Comparison of ENCODE assay signal across 9 mouse cellular contexts in the genomic region with DNA sequence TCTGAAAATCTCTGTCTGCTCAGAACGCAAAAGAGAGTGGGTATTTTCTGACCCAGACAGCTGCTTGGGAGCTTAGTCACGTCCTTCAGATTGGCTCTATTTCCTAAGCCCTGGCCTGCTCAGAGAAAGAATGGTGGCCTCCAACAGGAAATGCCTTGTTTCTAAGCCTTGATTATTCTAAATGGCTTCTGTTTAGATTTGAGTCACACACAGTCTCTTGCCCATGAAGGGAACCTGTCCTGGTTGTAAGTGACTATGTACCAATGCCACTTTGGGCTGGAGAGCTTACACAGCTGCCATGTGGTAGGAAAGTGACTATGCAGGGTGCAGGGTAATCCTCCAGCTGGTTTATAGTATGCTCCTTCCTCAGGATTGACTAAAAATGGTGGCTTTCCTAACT.
DNase-seq lines count a peak whose midpoint lies in the region; ATAC-seq and TF ChIP-seq lines count a peak whose summit lies in the region.
"Had no signal": no experiment of that assay in that cellular context is flagged by ENCODE, and none has a peak within 500 bp of the region (broad histone marks: within the 10 kb centered on the region; RNA-seq: fewer than 3 reads in every experiment).

No protein-coding gene starts in this region.

- H3K27me3 ChIP-seq in lung, embryonic 14.5 days (ENCODE audit: insufficient read depth, low read length) = no peaks in the 10 kb centered on the region
- no peaks in the 10 kb centered on the region for H3K27me3 ChIP-seq in embryonic facial prominence, embryonic 13.5 days
- H3K27me3 ChIP-seq in heart, embryonic 16.5 days (ENCODE audit: control insufficient read depth, insufficient read depth, low read length) = no peaks in the 10 kb centered on the region
- H3K27me3 ChIP-seq in neural tube, embryonic 15.5 days (replicated peaks) = no peaks in the 10 kb centered on the region
- H3K27me3 ChIP-seq: embryonic facial prominence, embryonic 12.5 days had no signal

- no peaks in the 10 kb centered on the region for H3K9me3 ChIP-seq in lung, embryonic 14.5 days (ENCODE audit: low read depth, low read length)
- H3K9me3 ChIP-seq in embryonic facial prominence, embryonic 13.5 days = no peaks in the 10 kb centered on the region
- H3K9me3 ChIP-seq in heart, embryonic 16.5 days (replicated peaks; ENCODE audit: control insufficient read depth, low read length) = no peaks in the 10 kb centered on the region
- H3K9me3 ChIP-seq in neural tube, embryonic 15.5 days (replicated peaks) = no peaks in the 10 kb centered on the region
- H3K9me3 ChIP-seq: embryonic facial prominence, embryonic 12.5 days had no signal

- H3K27ac ChIP-seq in lung, embryonic 14.5 days (ENCODE audit: low read depth) = peak overlapping the region; percentile 75
- H3K27ac ChIP-seq in embryonic facial prominence, embryonic 13.5 days = peak overlapping the region; percentile 33; the same call in 1 of the 2 replicates
- peak overlapping the region; percentile 26; the same call in 1 of the 2 replicates for H3K27ac ChIP-seq in heart, embryonic 16.5 days (ENCODE audit: low read length)
- H3K27ac ChIP-seq in neural tube, embryonic 15.5 days (replicated peaks) = peak overlapping the region; percentile 41; the same call in 1 of the 2 replicates

- H3K9ac ChIP-seq in lung, embryonic 14.5 days = no peak overlapping the region
- no peak overlapping the region for H3K9ac ChIP-seq in embryonic facial prominence, embryonic 13.5 days
- no peak overlapping the region for H3K9ac ChIP-seq in heart, embryonic 16.5 days (ENCODE audit: low read length)
- no peak overlapping the region for H3K9ac ChIP-seq in neural tube, embryonic 15.5 days (replicated peaks)
- H3K9ac ChIP-seq: embryonic facial prominence, embryonic 12.5 days had no signal

- no peak overlapping the region for H3K4me2 ChIP-seq in lung, embryonic 14.5 days
- no peak overlapping the region for H3K4me2 ChIP-seq in embryonic facial prominence, embryonic 13.5 days
- H3K4me2 ChIP-seq in heart, embryonic 16.5 days (ENCODE audit: low read depth, low read length) = no peak overlapping the region
- H3K4me2 ChIP-seq in neural tube, embryonic 15.5 days = no peak overlapping the region
- H3K4me2 ChIP-seq: embryonic facial prominence, embryonic 12.5 days had no signal

- TF ChIP-seq CTCF in lung, embryonic 14.5 days (IDR thresholded peaks at IDR 0.05; ENCODE audit: low read depth) = no peak

- 0 out of 2 replicates have a peak, but pooled peaks cover 3% of the 10 kb centered on the region for H3K36me3 ChIP-seq in lung, embryonic 14.5 days (ENCODE audit: insufficient read depth)
- H3K36me3 ChIP-seq in embryonic facial prominence, embryonic 13.5 days = no peaks in the 10 kb centered on the region
- no peaks in the 10 kb centered on the region for H3K36me3 ChIP-seq in heart, embryonic 16.5 days (ENCODE audit: control insufficient read depth, insufficient read depth)
- H3K36me3 ChIP-seq in neural tube, embryonic 15.5 days = no peaks in the 10 kb centered on the region
- H3K36me3 ChIP-seq: embryonic facial prominence, embryonic 12.5 days had no signal

- H3K4me3 ChIP-seq in lung, embryonic 14.5 days (ENCODE audit: low read depth, low read length) = no peak overlapping the region
- no peak overlapping the region for H3K4me3 ChIP-seq in embryonic facial prominence, embryonic 13.5 days
- no peak overlapping the region for H3K4me3 ChIP-seq in heart, embryonic 16.5 days (ENCODE audit: low read length)
- no peak overlapping the region for H3K4me3 ChIP-seq in neural tube, embryonic 15.5 days (replicated peaks)
- H3K4me3 ChIP-seq: embryonic facial prominence, embryonic 12.5 days had no signal

- peak; percentile 52 for DNase-seq in lung, embryonic 14.5 days
- no peak for DNase-seq in lung, adult 18-20 months
- DNase-seq in thymus, postnatal 0 days (ENCODE audit: low spot score) = no peak
- no peak for DNase-seq in spleen, adult 12 weeks (ENCODE audit: low spot score)

- peak; percentile 26; the same call in 1 of the 2 replicates for ATAC-seq in lung, embryonic 14.5 days (ENCODE audit: insufficient read depth)
- no peak for ATAC-seq in embryonic facial prominence, embryonic 13.5 days (ENCODE audit: insufficient number of reproducible peaks, insufficient read depth, low FRiP score, low TSS enrichment, low read depth)
- ATAC-seq in heart, embryonic 16.5 days (replicated peaks; ENCODE audit: extremely low read depth, insufficient read depth, low FRiP score) = no peak
- no peak; the same call in 1 of the 2 replicates for ATAC-seq in neural tube, embryonic 15.5 days (ENCODE audit: low FRiP score)
- ATAC-seq: activated CD4-positive, CD25-positive, alpha-beta regulatory T cell, adult 4 months had no signal

- H3K4me1 ChIP-seq in lung, embryonic 14.5 days (ENCODE audit: insufficient read depth) = peaks cover 13% of the 10 kb centered on the region
- peaks cover 20% of the 10 kb centered on the region for H3K4me1 ChIP-seq in embryonic facial prominence, embryonic 13.5 days
- peaks cover 9% of the 10 kb centered on the region for H3K4me1 ChIP-seq in heart, embryonic 16.5 days (ENCODE audit: control insufficient read depth, insufficient read depth, low read length)
- peaks cover 37% of the 10 kb centered on the region for H3K4me1 ChIP-seq in neural tube, embryonic 15.5 days

- 33% methylated on average over 2 of the region's 2 CpGs for WGBS in lung, embryonic 14.5 days
- WGBS in embryonic facial prominence, embryonic 13.5 days = 43% methylated on average over 2 of the region's 2 CpGs
- 54% methylated on average over 2 of the region's 2 CpGs for WGBS in heart, embryonic 16.5 days
- 78% methylated on average over 2 of the region's 2 CpGs for WGBS in neural tube, embryonic 15.5 days
